Mouse (Mus musculus) thymus, postnatal 0 days (tissue): ENCODE measurements around the gene Esrrb. TPM values are rescaled to one million over a fixed set of nuclear protein-coding genes. Genes with fewer than 3 reads are reported as not detected.

Experiments
- DNase-seq: peaks from one replicate; pipeline ENCODE4 v3.0.0-alpha.2; 2015; ENCODE audit warnings: low spot score
- polyA plus RNA-seq: library from polyadenylated mRNA; unstranded; fragments of >200 nt; fragmentation: Nextera tagmentation; extraction: Ambion mirVana; gene quantifications from 2 replicates; pipeline ENCODE4 v1.2.1, GENCODE M21; 2015

The Esrrb gene
- 0.03 TPM in 1 of 2 replicates, not detected in the other for polyA plus RNA-seq

DNA sequence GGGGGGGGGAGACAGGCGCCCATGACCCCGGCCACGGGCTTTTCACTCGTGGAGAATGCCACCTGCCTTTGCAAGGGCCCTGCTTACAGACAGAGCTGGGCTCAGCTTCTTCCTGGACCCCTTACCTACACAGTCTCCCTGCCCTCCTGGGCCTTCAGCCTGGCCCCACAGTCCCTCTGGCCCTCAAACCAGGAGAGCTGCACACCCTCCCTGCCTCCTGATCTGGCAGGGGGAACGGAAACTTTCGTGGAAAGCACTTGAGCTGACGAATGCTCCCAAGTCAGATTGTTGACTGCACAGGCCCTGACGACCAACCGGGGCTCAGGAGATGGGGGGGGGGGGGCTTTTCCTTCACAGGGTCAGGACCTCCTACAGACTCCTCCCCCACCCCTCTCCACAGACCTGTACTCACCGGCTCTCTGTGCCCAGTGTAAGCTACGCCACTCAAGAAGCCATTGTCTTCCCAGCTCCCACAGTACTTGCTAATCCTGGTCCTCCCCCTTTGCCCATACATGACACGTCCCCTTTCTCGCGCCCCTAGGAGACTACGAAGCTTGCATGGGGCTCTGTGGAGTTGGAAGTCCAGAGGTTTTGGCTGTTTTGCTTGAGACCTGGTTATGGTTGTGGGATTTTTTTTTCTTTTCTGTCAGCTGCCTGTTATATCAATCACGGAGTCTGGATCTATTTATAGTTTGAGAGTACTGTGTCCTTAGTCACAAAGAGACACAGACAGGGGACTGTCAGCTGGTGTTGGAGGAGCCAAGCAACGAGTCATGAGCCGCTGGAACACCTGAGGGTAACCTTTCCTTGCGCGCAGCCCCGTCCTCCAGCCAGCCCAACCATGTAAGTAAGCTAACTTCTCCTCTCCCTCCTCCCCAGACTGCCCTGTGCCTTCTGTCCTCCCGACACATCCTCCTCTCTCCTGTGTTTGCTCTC lies at the start of gene Esrrb:
TSS of gene Esrrb (plus strand) at position 422 of the 936 bp plus-strand sequence.
- no peak for DNase-seq

DNA sequence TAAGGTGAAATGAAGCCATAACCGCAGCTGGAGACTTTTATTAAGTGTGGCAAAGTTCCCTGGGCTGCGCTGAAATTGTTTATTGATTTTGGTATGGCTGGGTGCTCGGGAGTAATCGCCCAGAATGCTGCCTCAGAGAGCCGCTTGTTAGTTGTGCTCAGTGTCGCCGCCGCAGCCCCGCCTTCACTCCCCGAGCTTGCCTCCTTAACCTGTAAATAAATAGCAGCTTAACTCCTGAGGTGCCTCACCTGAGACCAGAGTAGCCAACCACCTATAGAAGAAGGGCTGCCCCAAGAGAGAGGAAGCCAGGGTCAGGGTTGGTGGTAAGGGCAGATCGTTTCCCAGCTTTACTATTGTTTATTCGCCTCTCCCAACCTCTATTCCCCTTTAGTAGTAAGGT lies 40.3 kb upstream of the Esrrb start:
- no peak for DNase-seq

DNA sequence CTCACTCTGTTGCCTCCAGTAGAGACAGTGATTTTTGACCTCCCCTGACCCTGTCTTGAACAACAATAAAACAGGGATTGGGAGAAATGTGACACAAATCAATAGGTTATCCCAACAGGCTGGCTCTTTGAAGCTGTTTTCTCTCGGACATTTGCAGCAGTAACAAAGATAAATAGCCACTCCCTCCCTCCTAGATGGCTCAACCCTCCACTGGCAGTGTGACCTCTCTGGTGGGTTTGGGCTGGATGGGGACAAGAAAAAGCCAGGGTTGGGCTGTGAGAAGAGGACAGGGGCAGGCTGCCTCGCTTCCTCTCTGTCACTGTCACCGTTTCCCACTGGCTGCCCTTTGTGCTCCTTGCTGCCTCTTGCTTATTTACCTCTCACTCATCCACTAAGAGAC lies 36.6 kb upstream of the Esrrb start:
- DNase-seq, result no peak

DNA sequence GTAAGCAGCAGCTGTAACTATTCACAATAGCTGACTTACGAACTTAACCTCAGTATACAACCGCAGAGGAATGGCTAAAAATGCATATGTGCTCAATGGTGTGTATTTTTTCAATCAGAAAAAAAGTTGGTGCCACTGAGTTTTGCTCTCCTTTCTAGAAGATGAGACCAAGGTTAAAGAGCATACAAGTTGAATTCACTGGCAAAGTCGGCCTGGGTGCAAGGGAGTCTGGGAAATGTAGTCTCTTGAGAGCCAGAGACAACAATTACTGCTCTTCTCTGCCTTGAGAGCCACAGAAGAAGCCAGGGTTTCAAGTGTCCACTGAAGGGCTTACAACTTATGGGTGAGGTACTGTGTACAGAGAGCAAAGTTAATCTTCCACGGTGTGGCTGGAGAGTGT lies 31.1 kb upstream of the Esrrb start:
- DNase-seq, result no peak

DNA sequence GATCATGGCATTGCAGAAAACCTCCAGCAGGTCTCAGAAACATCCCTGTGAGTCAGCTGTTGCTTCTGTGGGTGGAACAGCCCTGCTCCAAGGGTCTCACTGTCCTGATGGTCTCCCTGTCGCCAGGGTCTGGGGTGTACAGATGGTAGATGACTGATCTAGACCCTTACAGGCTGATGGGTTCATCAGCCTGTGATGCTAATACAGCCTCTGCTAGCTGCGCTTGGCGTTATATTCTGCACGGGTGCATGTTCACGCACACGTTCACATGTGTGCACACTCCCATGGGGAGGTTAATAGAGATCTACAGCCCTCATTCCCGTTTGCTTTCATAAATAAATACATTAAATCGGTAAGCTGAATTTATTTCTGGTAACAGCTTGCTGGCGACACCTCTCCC lies 30.2 kb upstream of the Esrrb start:
- DNase-seq, result no peak

DNA sequence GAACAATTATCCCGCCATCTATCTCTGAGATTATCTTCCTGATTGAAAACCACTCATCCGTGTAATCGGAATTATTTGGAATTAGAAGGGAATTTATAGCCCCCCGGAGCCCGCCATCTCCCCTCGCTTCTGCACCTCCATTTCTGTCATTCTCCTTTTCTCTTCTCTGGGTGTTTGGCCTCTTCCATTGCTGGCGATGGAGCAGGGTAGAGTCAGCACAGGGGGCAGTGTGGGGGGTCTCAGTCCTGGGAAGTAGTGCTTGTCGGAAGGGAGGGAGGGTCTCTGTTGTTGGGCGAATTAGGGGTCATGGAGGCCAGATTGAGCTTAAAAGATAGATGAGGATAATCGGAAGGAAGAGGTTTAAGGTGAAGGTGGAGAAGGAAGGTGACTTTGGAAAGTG lies 29.7 kb upstream of the Esrrb start:
- no peak for DNase-seq

DNA sequence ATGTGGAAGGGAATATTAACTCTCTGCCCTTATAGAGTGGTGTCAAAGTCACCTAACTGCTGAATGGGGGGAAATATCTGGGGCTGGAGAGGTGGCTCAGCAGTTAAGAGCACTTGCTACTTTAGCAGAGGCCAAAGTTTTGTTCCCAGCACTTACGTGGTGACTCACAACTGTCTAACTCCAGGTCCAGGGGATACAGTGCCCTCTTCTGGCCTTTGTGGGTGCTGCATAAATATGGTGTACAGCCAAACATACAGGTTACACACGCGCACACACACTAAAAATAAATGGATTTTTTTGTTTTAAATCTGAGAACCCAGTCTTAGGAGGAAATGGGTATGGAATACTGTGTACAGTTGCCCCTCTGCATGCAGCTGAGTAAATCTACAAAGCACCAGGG lies 24.7 kb upstream of the Esrrb start:
- no peak for DNase-seq

DNA sequence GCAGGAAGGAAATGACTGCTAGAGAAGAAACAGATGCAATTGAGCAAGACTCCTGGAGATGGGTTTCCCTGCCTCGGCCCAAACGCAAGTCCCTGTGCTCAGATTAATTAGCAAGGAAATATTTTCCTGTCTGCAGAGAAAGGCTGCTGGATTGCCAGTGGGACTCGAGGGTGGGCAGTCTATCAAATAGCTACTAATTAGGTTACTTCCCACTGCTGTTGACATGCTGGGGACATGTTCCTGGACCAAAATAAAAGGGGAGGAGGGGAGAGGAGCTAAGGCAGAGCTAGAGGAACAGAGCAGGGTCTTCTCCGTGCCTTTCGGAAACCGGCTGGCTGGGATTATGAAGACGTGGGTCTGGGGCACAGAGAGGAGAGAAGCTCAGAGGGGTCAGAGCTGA lies 24.0 kb upstream of the Esrrb start:
- no peak for DNase-seq

DNA sequence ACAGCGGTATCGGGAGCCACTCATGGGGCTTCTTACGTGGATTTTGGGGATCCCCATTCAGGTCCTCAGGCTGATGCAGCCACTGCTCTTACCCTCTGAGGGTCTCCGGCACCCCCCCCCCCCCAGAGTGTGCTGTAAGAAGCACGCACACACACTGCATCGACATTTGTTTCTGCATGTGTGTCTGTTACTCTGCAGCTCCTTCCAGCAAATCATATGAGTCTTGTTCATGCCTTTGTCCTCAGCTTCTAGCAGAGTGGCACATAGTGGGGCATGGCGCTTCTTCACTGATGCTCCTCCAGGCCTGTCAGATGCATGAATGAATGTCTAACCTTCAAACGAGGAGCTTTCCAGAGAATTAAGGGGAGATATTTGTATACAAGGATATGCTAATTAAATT lies 11.4 kb upstream of the Esrrb start:
- DNase-seq, result no peak

DNA sequence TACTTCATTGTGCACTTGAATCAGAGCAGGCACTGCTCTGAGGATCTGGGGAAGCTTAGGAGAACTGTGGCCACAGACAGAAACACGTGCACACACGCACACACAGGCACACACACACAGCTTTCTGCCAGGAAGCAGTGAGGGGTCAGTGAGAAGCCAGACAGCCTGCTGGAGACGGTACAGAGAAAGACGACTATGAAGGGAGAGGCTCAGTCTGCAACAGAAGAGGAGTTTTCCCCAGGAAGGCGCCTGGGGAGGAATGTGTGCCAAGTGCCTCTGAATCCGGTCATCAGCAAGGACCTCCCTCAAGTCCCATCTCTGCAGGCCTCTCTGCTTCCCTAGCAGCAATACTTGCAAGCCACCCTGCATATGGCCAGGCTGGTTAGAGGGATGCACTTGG lies 1.5 kb upstream of the Esrrb start:
- DNase-seq, result no peak

DNA sequence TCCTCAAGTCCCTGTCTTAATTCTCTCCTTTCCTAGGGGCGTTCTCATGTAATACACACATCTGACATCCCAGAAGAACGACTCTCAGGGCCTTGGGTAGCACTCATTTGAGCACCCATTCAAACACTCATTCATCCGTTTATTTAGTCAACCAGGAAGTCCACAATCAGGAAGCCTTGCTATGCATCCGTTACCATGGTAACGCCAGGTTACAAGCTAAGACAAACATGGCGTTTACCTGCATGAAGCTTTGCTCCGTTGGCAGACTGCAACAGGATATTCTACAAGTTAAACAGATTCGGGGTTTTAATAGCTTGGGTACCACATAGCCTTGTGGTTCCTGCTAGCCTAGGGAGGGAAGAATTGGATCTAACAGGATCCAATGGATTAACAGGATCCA lies 1.0 kb upstream of the Esrrb start:
- DNase-seq, result no peak

DNA sequence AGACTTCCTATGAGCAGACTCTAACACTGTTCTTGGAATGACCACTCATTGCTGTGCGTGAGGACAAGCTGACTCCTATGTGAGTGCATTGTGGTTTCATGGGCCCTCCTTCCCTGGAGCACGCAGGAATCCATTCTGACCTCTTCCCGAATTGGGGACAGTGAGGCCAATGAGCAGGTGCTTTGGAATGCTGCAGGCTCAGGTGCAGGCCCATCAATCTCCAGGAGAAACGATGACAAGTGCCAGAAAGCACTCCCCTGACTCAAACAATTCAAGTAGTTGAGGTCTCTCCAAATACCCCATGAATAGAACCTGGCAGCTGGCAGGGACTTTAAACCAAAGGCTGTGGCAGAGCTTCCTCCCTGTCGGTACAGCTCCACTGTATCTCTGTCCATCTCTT lies 3.4 kb downstream of the Esrrb start:
- DNase-seq, result no peak

DNA sequence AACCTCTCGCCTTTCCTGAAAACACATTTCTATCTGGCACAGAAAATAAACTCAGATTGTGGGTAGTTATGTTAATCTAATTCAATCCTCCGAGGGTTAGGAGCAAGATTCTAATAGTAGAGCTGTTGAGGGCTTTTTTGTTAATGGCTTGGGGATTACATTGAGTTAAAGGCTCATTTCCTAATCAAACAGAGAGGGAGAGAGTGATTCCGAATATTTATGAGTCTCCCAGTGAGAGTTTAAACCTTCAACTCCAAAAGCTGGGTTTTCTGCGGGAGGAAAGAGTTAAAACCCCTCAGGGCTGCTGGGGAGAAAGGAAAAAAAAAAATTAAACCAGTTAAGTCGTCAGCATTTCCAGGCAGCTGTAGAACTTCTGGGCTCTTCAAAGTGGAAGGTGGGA lies 3.8 kb downstream of the Esrrb start:
- DNase-seq, result no peak

DNA sequence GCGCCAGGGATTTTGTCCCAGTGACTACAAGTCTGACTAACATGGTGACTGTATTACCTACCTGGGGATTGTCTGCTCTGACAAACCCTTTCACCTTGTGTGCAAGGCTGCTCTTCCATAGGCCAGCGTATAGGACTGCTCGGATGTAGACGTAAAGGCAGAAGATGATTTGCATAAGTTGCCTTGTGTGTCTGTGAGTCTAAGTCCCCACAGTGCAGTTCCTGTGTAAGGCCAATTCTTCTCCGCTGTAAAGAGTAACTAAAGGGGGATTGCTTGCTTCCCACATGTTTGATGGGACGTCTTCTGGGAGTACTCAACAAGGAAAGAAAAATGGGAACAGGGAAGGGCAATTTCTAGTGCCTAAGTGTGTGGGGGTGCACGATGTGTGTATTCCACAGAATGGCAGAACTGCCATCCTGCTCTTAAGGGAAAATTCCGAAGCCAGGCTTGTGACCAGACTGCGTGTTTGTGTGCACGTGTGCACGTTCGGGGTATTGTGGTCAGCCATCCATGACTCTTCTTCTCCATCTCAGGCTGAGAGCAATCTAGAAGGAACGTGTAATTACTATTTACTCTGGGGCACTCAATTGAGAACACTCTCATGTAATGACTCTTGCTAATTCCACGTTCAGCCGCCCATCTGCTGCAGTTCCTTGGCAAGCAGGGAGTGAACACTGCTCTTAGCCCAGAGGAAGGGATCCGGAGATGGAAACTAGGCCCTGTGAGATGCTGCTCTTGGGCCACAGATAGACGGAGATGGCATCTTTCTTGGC lies 9.9 kb downstream of the Esrrb start:
- DNase-seq, result no peak

DNA sequence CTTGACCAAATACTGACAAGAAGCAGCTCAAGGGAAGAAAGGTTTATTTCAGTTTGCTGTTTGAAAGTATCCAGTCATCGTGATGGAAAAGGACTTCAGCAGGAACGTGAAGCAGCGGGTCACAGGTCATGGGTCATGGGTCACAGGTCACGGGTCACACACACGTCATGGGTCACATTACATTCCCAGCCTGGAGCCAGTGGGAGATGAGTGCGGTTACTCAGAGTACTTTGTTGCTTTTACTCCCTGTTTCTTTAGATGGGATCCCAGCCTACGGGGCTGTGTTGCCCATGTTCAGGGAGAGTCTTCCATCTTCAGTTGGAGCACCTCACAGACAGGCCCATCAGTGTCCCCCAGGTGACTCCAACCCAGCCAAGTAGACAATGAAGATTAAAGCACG lies 13.4 kb downstream of the Esrrb start:
- no peak for DNase-seq

DNA sequence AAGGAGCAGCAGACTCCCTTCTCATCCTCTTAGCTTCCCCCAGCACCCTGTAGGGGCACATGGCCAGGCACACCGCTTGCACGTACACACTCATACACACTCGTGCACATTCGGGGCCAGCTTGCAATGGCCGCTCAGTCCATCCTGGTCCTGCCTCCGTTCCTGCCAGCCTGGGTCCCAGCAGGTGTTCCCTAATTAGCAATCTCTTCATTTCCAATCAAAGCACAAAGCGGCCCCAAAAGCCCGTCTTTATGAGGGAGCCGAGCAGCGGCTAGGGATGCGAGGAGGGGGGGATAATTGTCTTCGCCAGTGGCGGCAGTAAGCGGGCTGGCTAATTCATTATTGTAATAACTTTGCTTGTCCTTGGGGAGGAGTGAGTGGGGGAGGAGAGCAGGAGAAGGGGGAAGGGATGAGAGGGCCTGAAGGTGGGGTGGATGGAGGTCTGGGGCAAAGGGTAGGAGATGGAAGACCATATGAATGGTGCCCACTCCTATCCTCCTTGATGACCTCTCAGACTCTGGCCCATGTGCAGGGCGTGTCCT lies 18.8 kb downstream of the Esrrb start:
- DNase-seq, result no peak

DNA sequence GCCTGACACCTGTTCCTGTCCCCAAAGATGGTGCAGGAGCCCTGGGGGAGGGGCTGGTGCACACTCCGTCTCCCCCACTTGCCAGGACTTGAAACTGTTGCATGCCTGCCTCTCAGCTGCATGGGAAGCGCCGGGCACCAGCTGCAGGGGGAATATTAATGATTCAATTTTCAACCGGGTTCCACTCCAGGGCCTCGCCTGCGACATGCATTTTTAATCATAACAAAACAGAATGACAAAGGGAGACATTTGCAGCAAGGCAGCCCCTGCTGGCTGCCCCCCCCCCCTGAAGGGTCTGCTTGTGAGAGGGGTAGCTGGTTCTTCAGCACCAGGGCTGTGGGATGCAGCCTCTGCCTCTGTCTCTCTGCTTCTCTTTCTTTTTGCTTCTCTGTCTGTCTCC lies 22.9 kb downstream of the Esrrb start:
- DNase-seq, result no peak

DNA sequence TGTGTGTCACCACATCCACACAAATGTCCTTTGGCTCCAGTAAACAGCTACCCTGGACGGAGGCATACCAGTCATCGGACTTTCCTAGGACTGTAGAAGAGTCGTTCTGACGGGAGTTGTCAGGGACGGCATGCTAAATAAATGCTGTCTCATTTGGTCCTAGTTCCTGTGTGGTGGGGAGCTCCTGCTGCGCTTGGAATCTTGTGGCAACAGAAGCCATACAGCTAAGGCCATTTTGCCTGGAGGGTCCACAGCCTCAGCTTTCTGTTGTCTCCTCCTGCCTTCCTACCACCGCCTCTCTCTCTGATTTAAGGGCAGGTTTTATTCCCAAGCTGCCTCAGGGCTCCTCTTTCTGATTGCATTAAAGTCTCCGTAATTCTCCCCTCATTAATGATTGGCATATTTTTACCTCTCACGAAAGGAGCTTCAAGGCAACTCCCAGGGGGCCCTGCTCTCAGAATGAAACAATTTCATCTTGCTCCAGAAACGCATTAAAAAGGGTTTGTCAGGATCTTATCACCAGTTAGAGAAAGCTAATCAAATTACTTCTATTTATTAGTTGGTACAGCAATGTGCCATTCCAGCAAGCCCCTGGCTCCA lies 26.9 kb downstream of the Esrrb start:
- no peak for DNase-seq

DNA sequence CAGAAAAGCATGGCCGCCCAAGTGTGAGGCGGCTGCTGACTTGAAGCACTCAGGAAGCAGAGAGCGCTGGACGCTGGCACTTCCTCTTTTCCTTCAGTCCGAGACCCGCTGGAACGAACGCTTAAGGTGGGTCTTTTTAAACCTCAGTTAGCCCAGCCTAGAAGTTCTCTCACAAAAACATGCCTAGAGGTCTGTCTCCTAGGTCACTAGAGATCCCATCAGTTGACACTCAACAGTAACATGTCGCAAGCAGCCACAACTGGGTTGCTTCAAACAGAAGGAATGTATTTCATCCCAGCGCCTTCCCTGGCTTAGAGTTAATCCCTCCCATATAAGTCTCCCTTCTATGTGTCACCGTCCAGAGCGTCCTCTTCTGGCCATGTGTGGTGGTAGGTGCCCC lies 33.9 kb downstream of the Esrrb start:
- DNase-seq, result no peak

DNA sequence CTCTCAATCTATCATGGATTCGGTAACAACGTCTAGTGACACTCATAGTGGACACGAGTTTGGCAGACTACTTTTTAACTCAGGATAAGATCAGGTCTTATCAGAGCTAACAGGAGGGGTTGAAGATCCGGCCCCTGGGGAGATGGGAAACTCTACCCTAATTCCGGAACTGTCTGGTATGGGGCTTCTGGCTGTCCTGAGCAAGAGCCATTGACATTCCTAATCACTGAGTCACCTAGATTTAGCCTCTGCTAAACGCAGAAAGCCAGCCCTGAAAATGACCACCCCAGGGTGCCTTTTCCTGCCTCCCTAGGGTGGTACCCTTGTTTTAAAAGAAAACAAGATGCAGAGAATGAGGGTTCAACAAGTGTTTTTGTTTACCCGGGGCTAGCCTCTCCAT lies 34.4 kb downstream of the Esrrb start:
- DNase-seq, result no peak

DNA sequence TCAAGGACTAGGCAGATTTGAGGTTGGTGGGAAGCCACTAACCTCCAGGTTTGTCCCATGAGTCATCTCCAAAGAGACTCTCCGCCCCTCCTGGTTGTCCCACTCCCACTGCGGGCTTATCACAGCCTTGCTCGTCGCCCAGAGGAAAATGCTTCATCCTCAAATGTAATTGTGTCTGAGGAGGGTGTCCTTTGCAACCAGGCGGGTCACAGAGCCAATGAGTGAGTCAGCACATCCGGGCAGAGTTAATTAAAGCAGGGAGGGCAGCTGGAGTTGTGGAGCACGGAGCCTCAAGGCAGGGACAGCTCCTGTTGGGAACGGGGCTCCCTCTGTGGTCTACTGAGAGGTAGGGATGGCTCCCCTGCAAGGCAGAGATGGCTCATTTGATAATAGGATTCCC lies 37.8 kb downstream of the Esrrb start:
- DNase-seq, result no peak

DNA sequence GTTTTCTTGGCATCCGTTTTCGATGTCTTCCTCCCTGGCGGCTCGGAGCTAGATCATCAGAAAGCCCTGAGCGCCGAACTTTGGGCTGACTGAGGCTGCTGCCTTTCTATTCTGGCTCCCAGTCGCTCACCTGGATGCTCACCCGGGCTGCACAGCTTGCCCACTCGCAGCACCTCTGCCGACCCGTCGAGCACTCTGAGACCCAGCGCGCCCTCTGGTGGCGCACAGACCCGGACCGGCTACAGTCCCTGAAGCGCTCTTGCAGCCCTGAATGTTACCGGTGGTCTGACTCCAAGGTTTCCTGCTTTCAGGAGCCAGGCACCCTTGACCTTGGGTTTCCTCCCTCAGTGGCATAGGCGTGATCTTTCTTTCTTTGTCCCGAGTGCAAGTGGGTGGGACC lies 41.8 kb downstream of the Esrrb start:
- DNase-seq, result peak; percentile 70
